Mouse (Mus musculus) kidney, embryonic 16.5 days (tissue): ENCODE measurements at regions not wholly inside any gene's neighbourhood (a gene's known extent, or its start where the extent isn't known, plus 50 kb on each side); places are given as distances from the start of the nearest gene placed in this dataset.

Source experiments
- ATAC-seq: fragments of 200-750 bp; cut with Nextera tagmentation; 2 replicates; pipeline ENCODE4 v1.8.0; 2017; ENCODE audit warnings: moderate TSS enrichment; ENCODE audit not compliant: low FRiP score, low TSS enrichment
- H3K27ac ChIP-seq: fragments of 300-500 bp; sonication (generic); 2 replicates; pipeline ENCODE4 v1.5.1; 2014; ENCODE audit warnings: low read length
- H3K27me3 ChIP-seq: fragments of 300-500 bp; sonication (generic); 2 replicates; pipeline ENCODE4 v1.6.1; 2014; ENCODE audit warnings: low read length, control low read depth, mixed read lengths; ENCODE audit not compliant: insufficient read depth
- H3K36me3 ChIP-seq: fragments of 300-500 bp; sonication (generic); 2 replicates; pipeline ENCODE4 v1.6.1; 2014; ENCODE audit warnings: low read length, control low read depth, mixed read lengths; ENCODE audit not compliant: insufficient read depth
- H3K4me1 ChIP-seq: fragments of 300-500 bp; sonication (generic); 2 replicates; pipeline ENCODE4 v1.6.1; 2014; ENCODE audit warnings: low read length, control low read depth, mixed read lengths; ENCODE audit not compliant: insufficient read depth
- H3K4me2 ChIP-seq: fragments of 300-500 bp; sonication (generic); replicated peaks from 2 replicates; pipeline ENCODE4 v1.6.1; 2014; ENCODE audit warnings: low read depth, low read length
- H3K4me3 ChIP-seq: fragments of 300-500 bp; sonication (generic); 2 replicates; pipeline ENCODE4 v1.5.1; 2014; ENCODE audit warnings: mild to moderate bottlenecking, low read length
- H3K9ac ChIP-seq: fragments of 300-500 bp; sonication (generic); replicated peaks from 2 replicates; pipeline ENCODE4 v1.6.1; 2014; ENCODE audit warnings: low read length
- H3K9me3 ChIP-seq: fragments of 300-500 bp; sonication (generic); 2 replicates; pipeline ENCODE4 v1.6.1; 2016; ENCODE audit warnings: low read length, control low read depth
- WGBS: fragments of 180-500 bp; shearing (Covaris S2); extraction: QIAGEN DNeasy Blood & Tissue Kit; methylation state at CpG from one replicate; pipeline ENCODE4 v1.1.7; 2014; 5-methylcytosine and 5-hydroxymethylcytosine counted together

- H3K9ac ChIP-seq: no peak overlapping the region
- H3K4me2 ChIP-seq: no peak overlapping the region
- no peaks in the 10 kb centered on the region for H3K27me3 ChIP-seq
- no peaks in the 10 kb centered on the region for H3K9me3 ChIP-seq
- no peak for ATAC-seq
- no peaks in the 10 kb centered on the region for H3K36me3 ChIP-seq
- no peak overlapping the region for H3K4me3 ChIP-seq
- 82% methylated on average over 3 of the region's 3 CpGs for WGBS
- no peak overlapping the region for H3K27ac ChIP-seq
- no peaks in the 10 kb centered on the region for H3K4me1 ChIP-seq
Measured at GRCm38 (mm10) chr4:55619891-55620290, 87.6 kb upstream of the Klf4 start.

GRCm38 (mm10) chr4:55615808-55616207, 83.5 kb upstream of the Klf4 start:
- H3K9me3 ChIP-seq: no peaks in the 10 kb centered on the region
- H3K4me1 ChIP-seq: no peaks in the 10 kb centered on the region
- 69% methylated on average over 6 of the region's 6 CpGs for WGBS
- no peak for ATAC-seq
- H3K27ac ChIP-seq: no peak overlapping the region
- no peak overlapping the region for H3K4me3 ChIP-seq
- no peak overlapping the region for H3K4me2 ChIP-seq
- H3K9ac ChIP-seq: no peak overlapping the region
- no peaks in the 10 kb centered on the region for H3K36me3 ChIP-seq
- H3K27me3 ChIP-seq: no peaks in the 10 kb centered on the region

- Histone ChIP-seq H3K4me2 (no peak overlapping the region), H3K27ac (no peak overlapping the region), H3K9ac (no peak overlapping the region), H3K27me3 (no peaks in the 10 kb centered on the region), H3K36me3 (no peaks in the 10 kb centered on the region), H3K9me3 (no peaks in the 10 kb centered on the region), H3K4me3 (no peak overlapping the region), H3K4me1 (no peaks in the 10 kb centered on the region)
- 88% methylated on average over 3 of the region's 3 CpGs for WGBS
- no peak for ATAC-seq
Measured at GRCm38 (mm10) chr4:55613523-55613922, 81.3 kb upstream of the Klf4 start.

- 86% methylated on average over 4 of the region's 4 CpGs for WGBS
- no peaks in the 10 kb centered on the region for H3K36me3 ChIP-seq
- H3K9ac ChIP-seq: no peak overlapping the region
- no peak overlapping the region for H3K4me2 ChIP-seq
- no peak overlapping the region for H3K4me3 ChIP-seq
- ATAC-seq: no peak
- H3K27me3 ChIP-seq: no peaks in the 10 kb centered on the region
- H3K4me1 ChIP-seq: no peaks in the 10 kb centered on the region
- no peak overlapping the region for H3K27ac ChIP-seq
- H3K9me3 ChIP-seq: no peaks in the 10 kb centered on the region
Measured at GRCm38 (mm10) chr4:55610998-55611397, 78.7 kb upstream of the Klf4 start.

GRCm38 (mm10) chr4:55609214-55609613, 76.9 kb upstream of the Klf4 start:
- Histone ChIP-seq H3K4me3 (no peak overlapping the region), H3K27ac (no peak overlapping the region), H3K36me3 (no peaks in the 10 kb centered on the region), H3K4me2 (no peak overlapping the region), H3K27me3 (no peaks in the 10 kb centered on the region), H3K9me3 (no peaks in the 10 kb centered on the region), H3K4me1 (no peaks in the 10 kb centered on the region), H3K9ac (no peak overlapping the region)
- ATAC-seq: no peak
- WGBS: 86% methylated on average over 5 of the region's 5 CpGs

- no peak overlapping the region for H3K27ac ChIP-seq
- H3K4me1 ChIP-seq: no peaks in the 10 kb centered on the region
- ATAC-seq: no peak
- no peaks in the 10 kb centered on the region for H3K27me3 ChIP-seq
- WGBS: 76% methylated on average over 9 of the region's 9 CpGs
- no peak overlapping the region for H3K9ac ChIP-seq
- H3K9me3 ChIP-seq: no peaks in the 10 kb centered on the region
- H3K4me3 ChIP-seq: no peak overlapping the region
- no peak overlapping the region for H3K4me2 ChIP-seq
- H3K36me3 ChIP-seq: no peaks in the 10 kb centered on the region
Measured at GRCm38 (mm10) chr4:55605541-55605940, 73.3 kb upstream of the Klf4 start.

GRCm38 (mm10) chr4:55604915-55605314, 72.6 kb upstream of the Klf4 start:
- 75% methylated on average over 11 of the region's 11 CpGs for WGBS
- no peak for ATAC-seq
- no peak overlapping the region for H3K27ac ChIP-seq

GRCm38 (mm10) chr4:55603821-55604435, 71.7 kb upstream of the Klf4 start:
- Histone ChIP-seq H3K27me3 (no peaks in the 10 kb centered on the region), H3K4me3 (no peak overlapping the region), H3K9ac (no peak overlapping the region), H3K4me1 (no peaks in the 10 kb centered on the region), H3K4me2 (no peak overlapping the region), H3K27ac (no peak overlapping the region), H3K9me3 (no peaks in the 10 kb centered on the region), H3K36me3 (no peaks in the 10 kb centered on the region)
- no peak for ATAC-seq
- 68% methylated on average over 4 of the region's 4 CpGs for WGBS

More at GRCm38 (mm10) chr4:55604915-55605314, 72.6 kb upstream of the Klf4 start:
- no peaks in the 10 kb centered on the region for H3K9me3 ChIP-seq
- H3K27me3 ChIP-seq: no peaks in the 10 kb centered on the region
- no peaks in the 10 kb centered on the region for H3K36me3 ChIP-seq
- no peak overlapping the region for H3K4me2 ChIP-seq
- H3K4me1 ChIP-seq: no peaks in the 10 kb centered on the region
- no peak overlapping the region for H3K4me3 ChIP-seq
- H3K9ac ChIP-seq: no peak overlapping the region

GRCm38 (mm10) chr4:55595203-55595602, 62.9 kb upstream of the Klf4 start:
- ATAC-seq: peak; percentile 69

GRCm38 (mm10) chr4:55594699-55595098, 62.4 kb upstream of the Klf4 start:
- H3K9ac ChIP-seq: no peak overlapping the region
- H3K27ac ChIP-seq: no peak overlapping the region
- WGBS: 31% methylated on average over 6 of the region's 6 CpGs
- H3K9me3 ChIP-seq: no peaks in the 10 kb centered on the region
- H3K36me3 ChIP-seq: no peaks in the 10 kb centered on the region
- H3K4me3 ChIP-seq: no peak overlapping the region
- no peak overlapping the region for H3K4me2 ChIP-seq
- no peaks in the 10 kb centered on the region for H3K27me3 ChIP-seq
- peak; percentile 19; the same call in 1 of the 2 replicates for ATAC-seq
- H3K4me1 ChIP-seq: peaks cover 9% of the 10 kb centered on the region

More at GRCm38 (mm10) chr4:55595203-55595602, 62.9 kb upstream of the Klf4 start:
- WGBS: 37% methylated on average over 7 of the region's 7 CpGs
- Histone ChIP-seq H3K9me3 (no peaks in the 10 kb centered on the region), H3K27ac (no peak overlapping the region), H3K4me1 (peaks cover 9% of the 10 kb centered on the region), H3K4me3 (no peak overlapping the region), H3K27me3 (no peaks in the 10 kb centered on the region), H3K4me2 (no peak overlapping the region), H3K9ac (no peak overlapping the region), H3K36me3 (no peaks in the 10 kb centered on the region)
